Mouse (Mus musculus) small intestine, adult 2 months (tissue): ENCODE data around the gene Nudt3.

Source experiments
- CTCF ChIP-seq: fragments of 200-500 bp; IDR thresholded peaks from 2 replicates; pipeline ENCODE4 v1.5.1; 2012; ENCODE audit warnings: low read depth, mild to moderate bottlenecking, control low read depth, inconsistent platforms, low read length, moderate library complexity, mixed read lengths; ENCODE audit not compliant: insufficient replicate concordance, insufficient read length; ENCODE audit errors: extremely low read depth
- POLR2A ChIP-seq: fragments of 200-500 bp; IDR thresholded peaks from 2 replicates; pipeline ENCODE4 v1.6.1; 2012; ENCODE audit warnings: low read depth, mild to moderate bottlenecking, control low read depth, inconsistent platforms, low read length, moderate library complexity

DNA sequence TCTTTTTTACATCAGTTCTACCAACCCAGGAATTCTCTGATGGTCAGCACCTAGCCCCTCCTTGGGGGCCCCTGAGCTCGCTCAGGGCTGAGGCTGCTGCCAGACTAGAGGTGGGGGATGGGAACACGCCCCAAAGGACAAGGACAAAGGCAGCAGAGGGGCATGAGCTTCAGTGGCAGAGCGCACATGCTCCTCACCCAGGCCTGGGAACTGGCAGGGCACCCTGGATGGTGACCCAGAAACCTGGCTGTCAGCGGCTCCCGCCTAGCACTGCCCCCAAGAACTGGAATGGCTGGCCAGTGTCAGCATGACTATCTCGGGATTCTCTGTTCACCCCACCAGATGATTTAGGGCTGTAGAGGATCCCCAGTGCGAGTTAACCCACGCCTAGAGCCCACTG, 74.1 kb downstream of the Nudt3 start:
- no peak for TF ChIP-seq CTCF
- no peak for TF ChIP-seq POLR2A
